Mouse (Mus musculus) heart, adult 2 months (tissue): ENCODE measurements around the gene Inpp5e. TPM values are rescaled to one million over a fixed set of nuclear protein-coding genes. Genes with fewer than 3 reads are reported as not detected.

Experiments
- DNase-seq, 2 experiments: peaks; one replicate each; pipeline ENCODE4 v3.0.0; 2021
- H3K27ac ChIP-seq: fragments of 200-600 bp; 2 replicates; pipeline ENCODE4 v1.8.1; 2022
- H3K27me3 ChIP-seq: fragments of 200-500 bp; 2 replicates; pipeline ENCODE4 v1.6.1; 2012; ENCODE audit warnings: mild to moderate bottlenecking, low read length, inconsistent platforms, mixed read lengths; ENCODE audit not compliant: control insufficient read depth, insufficient read depth
- H3K36me3 ChIP-seq: fragments of 200-500 bp; 2 replicates; pipeline ENCODE4 v1.6.1; 2012; ENCODE audit warnings: low read length, inconsistent platforms; ENCODE audit not compliant: control insufficient read depth, insufficient read depth
- H3K4me1 ChIP-seq: fragments of 200-500 bp; 2 replicates; pipeline ENCODE4 v1.6.1; 2011; ENCODE audit warnings: low read length; ENCODE audit not compliant: control insufficient read depth, insufficient read depth
- H3K4me3 ChIP-seq: fragments of 200-600 bp; 2 replicates; pipeline ENCODE4 v1.8.1; 2022
- H3K79me2 ChIP-seq: fragments of 200-500 bp; replicated peaks from 2 replicates; pipeline ENCODE4 v1.6.1; 2012; ENCODE audit warnings: mild to moderate bottlenecking, inconsistent platforms, low read length, moderate library complexity, mixed read lengths; ENCODE audit not compliant: control insufficient read depth, insufficient read depth
- H3K9ac ChIP-seq: fragments of 200-500 bp; 2 replicates; pipeline ENCODE4 v1.6.1; 2012; ENCODE audit warnings: low read depth, mild to moderate bottlenecking, control low read depth, inconsistent platforms, low read length, mixed read lengths
- CTCF ChIP-seq: fragments of 200-600 bp; IDR thresholded peaks from 2 replicates; pipeline ENCODE4 v1.8.1; 2022; ENCODE audit warnings: antibody characterized with exemption, mild to moderate bottlenecking, moderate library complexity
- EP300 ChIP-seq: fragments of 200-500 bp; IDR thresholded peaks from 2 replicates; pipeline ENCODE4 v1.6.1; 2011; ENCODE audit warnings: low read depth, low read length, control low read depth; ENCODE audit not compliant: insufficient read depth
- POLR2A ChIP-seq: fragments of 200-500 bp; IDR thresholded peaks from 2 replicates; pipeline ENCODE4 v1.6.1; 2011; ENCODE audit warnings: mild to moderate bottlenecking, low read depth, low read length, control low read depth; ENCODE audit not compliant: insufficient read depth
- WGBS: fragments of 180-500 bp; shearing (Covaris S2); methylation state at CpG from one replicate; pipeline ENCODE4 v1.1.7; 2018; 5-methylcytosine and 5-hydroxymethylcytosine counted together
- intact Hi-C: fragments of 180-260 bp; cut with DNase I; formaldehyde crosslinking; loops from one replicate; pipeline ENCODE4 v1.15.1; 2025
- polyA plus RNA-seq: library from polyadenylated mRNA; depleted of rRNA; stranded (reverse); fragments of >200 nt; gene quantifications from 2 replicates; pipeline ENCODE4 v1.2.3, GENCODE M21; 2012
- total RNA-seq, 2 experiments: library from RNA; stranded (reverse); gene quantifications; 2 replicates each; pipeline ENCODE4 v1.2.3; 2021

Inpp5e gene
- total and polyA plus RNA-seq, 3 experiments, result 15.8 to 22.1 (median 16.3) TPM

- no peak overlapping the region for H3K9ac ChIP-seq
- peaks cover 2% of the 10 kb centered on the region; the same call in 1 of the 2 replicates for H3K4me1 ChIP-seq
- no peak for DNase-seq
- no peak overlapping the region for H3K27ac ChIP-seq
- no peaks in the 10 kb centered on the region for H3K27me3 ChIP-seq
- peaks cover 3% of the 10 kb centered on the region; the same call in 1 of the 2 replicates for H3K79me2 ChIP-seq
- intact Hi-C loops, result no loop called here
- no peak for TF ChIP-seq CTCF
- no peak for TF ChIP-seq POLR2A
- no peak for TF ChIP-seq EP300
- peaks cover 4% of the 10 kb centered on the region; the same call in 1 of the 2 replicates for H3K36me3 ChIP-seq
- H3K4me3 ChIP-seq, result no peak overlapping the region
- WGBS, result 91% methylated on average over 7 of the region's 7 CpGs
These were observed 26.0 kb upstream of the Inpp5e start for GRCm38 (mm10) chr2:26434791-26435572.

GRCm38 (mm10) chr2:26429851-26430250 lies 20.8 kb upstream of the Inpp5e start:
- Histone ChIP-seq H3K79me2 (no peaks in the 10 kb centered on the region; the same call in 1 of the 2 replicates), H3K27me3 (no peaks in the 10 kb centered on the region), H3K4me1 (no peaks in the 10 kb centered on the region), H3K4me3 (no peak overlapping the region), H3K27ac (no peak overlapping the region), H3K36me3 (no peaks in the 10 kb centered on the region), H3K9ac (no peak overlapping the region)
- intact Hi-C loops, result no loop called here
- 91% methylated on average over 5 of the region's 5 CpGs for WGBS
- DNase-seq, result no peak
- TF ChIP-seq CTCF, result no peak
- TF ChIP-seq EP300, result no peak
- TF ChIP-seq POLR2A, result no peak

GRCm38 (mm10) chr2:26424541-26424940 lies 15.5 kb upstream of the Inpp5e start:
- Histone ChIP-seq H3K9ac (no peak overlapping the region), H3K36me3 (no peaks in the 10 kb centered on the region), H3K4me1 (no peaks in the 10 kb centered on the region), H3K27ac (no peak overlapping the region), H3K79me2 (no peaks in the 10 kb centered on the region), H3K4me3 (no peak overlapping the region), H3K27me3 (no peaks in the 10 kb centered on the region)
- DNase-seq, result no peak
- WGBS, result 96% methylated on average over 2 of the region's 2 CpGs
- intact Hi-C loops, result no loop called here
- TF ChIP-seq EP300 (no peak), POLR2A (no peak), CTCF (no peak)

GRCm38 (mm10) chr2:26423086-26423485 lies 14.1 kb upstream of the Inpp5e start:
- Histone ChIP-seq H3K79me2 (no peaks in the 10 kb centered on the region), H3K36me3 (no peaks in the 10 kb centered on the region), H3K27ac (no peak overlapping the region), H3K4me1 (no peaks in the 10 kb centered on the region), H3K4me3 (no peak overlapping the region), H3K9ac (no peak overlapping the region), H3K27me3 (no peaks in the 10 kb centered on the region)
- intact Hi-C loops, result no loop called here
- DNase-seq, result no peak
- 91% methylated on average over 1 of the region's 1 CpGs for WGBS
- no peak for TF ChIP-seq POLR2A

- WGBS, result 97% methylated on average over 2 of the region's 2 CpGs
- no peaks in the 10 kb centered on the region for H3K79me2 ChIP-seq
- no peaks in the 10 kb centered on the region for H3K27me3 ChIP-seq
- no peak for DNase-seq
- no peak for TF ChIP-seq CTCF
- no peak for TF ChIP-seq POLR2A
- TF ChIP-seq EP300, result no peak
- H3K36me3 ChIP-seq, result no peaks in the 10 kb centered on the region
- H3K27ac ChIP-seq, result no peak overlapping the region
- H3K4me1 ChIP-seq, result no peaks in the 10 kb centered on the region
- intact Hi-C loops, result no loop called here
- H3K4me3 ChIP-seq, result no peak overlapping the region
- no peak overlapping the region for H3K9ac ChIP-seq
These were observed 13.0 kb upstream of the Inpp5e start for GRCm38 (mm10) chr2:26421969-26422368.

- Histone ChIP-seq H3K36me3 (no peaks in the 10 kb centered on the region; the same call in 1 of the 2 replicates), H3K27ac (no peak overlapping the region), H3K4me1 (no peaks in the 10 kb centered on the region), H3K4me3 (no peak overlapping the region), H3K9ac (no peak overlapping the region), H3K27me3 (no peaks in the 10 kb centered on the region), H3K79me2 (no peaks in the 10 kb centered on the region)
- DNase-seq, result no peak
- TF ChIP-seq CTCF, result no peak
- TF ChIP-seq EP300, result no peak
- TF ChIP-seq POLR2A, result no peak
- 74% methylated on average over 1 of the region's 1 CpGs for WGBS
- intact Hi-C loops, result no loop called here
These were observed 9.1 kb upstream of the Inpp5e start for GRCm38 (mm10) chr2:26418120-26418519.
